ENCODE assay signal across 7 mouse cellular contexts in the genomic region with DNA sequence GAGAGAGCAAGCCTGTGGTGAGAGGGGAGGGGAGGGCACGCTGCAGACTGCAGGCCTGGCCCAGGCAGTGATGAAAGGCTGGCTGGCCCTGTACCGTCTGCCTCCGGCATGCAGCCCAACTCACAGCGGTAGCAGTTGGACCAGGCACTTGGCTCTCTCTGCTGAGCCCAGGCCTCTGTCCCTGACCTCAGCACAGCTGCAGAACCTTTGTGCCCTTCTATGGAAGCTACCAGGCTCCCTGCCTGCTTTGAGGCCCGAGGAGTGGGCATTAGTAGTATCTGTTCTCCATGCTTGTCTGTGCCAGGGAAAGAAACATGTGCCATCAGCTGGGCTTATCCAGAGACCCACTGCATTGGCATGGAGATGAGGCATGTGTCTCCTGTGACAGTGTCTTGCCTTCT.
DNase-seq lines count a peak whose midpoint lies in the region; ATAC-seq and TF ChIP-seq lines count a peak whose summit lies in the region.

No protein-coding gene starts in this region.

- no peak overlapping the region for H3K4me3 ChIP-seq in forebrain, postnatal 0 days (ENCODE audit: low read depth, low read length)
- no peak overlapping the region for H3K4me3 ChIP-seq in limb, embryonic 15.5 days
- no peak overlapping the region for H3K4me3 ChIP-seq in intestine, embryonic 16.5 days (ENCODE audit: low read length)

- 23% methylated on average over 5 of the region's 5 CpGs for WGBS in forebrain, postnatal 0 days
- 37% methylated on average over 5 of the region's 5 CpGs for WGBS in limb, embryonic 15.5 days
- 48% methylated on average over 5 of the region's 5 CpGs for WGBS in intestine, embryonic 16.5 days

- H3K27ac ChIP-seq in forebrain, postnatal 0 days (ENCODE audit: low read depth, low read length), result peak overlapping the region; percentile 50
- 0 out of 2 replicates have a peak overlapping the region, but pooled peaks have one; percentile 8 for H3K27ac ChIP-seq in limb, embryonic 15.5 days
- H3K27ac ChIP-seq in intestine, embryonic 16.5 days (ENCODE audit: low read length), result no peak overlapping the region

- no peak overlapping the region for H3K4me2 ChIP-seq in forebrain, postnatal 0 days (ENCODE audit: low read depth)
- H3K4me2 ChIP-seq in limb, embryonic 15.5 days, result no peak overlapping the region
- H3K4me2 ChIP-seq in intestine, embryonic 16.5 days (ENCODE audit: low read depth, low read length), result no peak overlapping the region

- intact Hi-C loops in heart, postnatal 25 days (cut with DNase I), result no loop called here

- H3K9me3 ChIP-seq in forebrain, postnatal 0 days (ENCODE audit: low read length), result no peaks in the 10 kb centered on the region
- H3K9me3 ChIP-seq in limb, embryonic 15.5 days, result no peaks in the 10 kb centered on the region
- H3K9me3 ChIP-seq in intestine, embryonic 16.5 days (ENCODE audit: control insufficient read depth, low read length), result no peaks in the 10 kb centered on the region

- no peaks in the 10 kb centered on the region for H3K36me3 ChIP-seq in forebrain, postnatal 0 days (ENCODE audit: insufficient read depth)
- H3K36me3 ChIP-seq in limb, embryonic 15.5 days, result no peaks in the 10 kb centered on the region
- H3K36me3 ChIP-seq in intestine, embryonic 16.5 days (ENCODE audit: control insufficient read depth, insufficient read depth, low read length), result no peaks in the 10 kb centered on the region

- TF ChIP-seq CTCF in forebrain, postnatal 0 days (IDR thresholded peaks at IDR 0.05; ENCODE audit: low read depth), result no peak

- no peak overlapping the region for H3K9ac ChIP-seq in forebrain, postnatal 0 days
- H3K9ac ChIP-seq in limb, embryonic 15.5 days, result no peak overlapping the region
- no peak overlapping the region for H3K9ac ChIP-seq in intestine, embryonic 16.5 days (ENCODE audit: low read depth, low read length)

- no peaks in the 10 kb centered on the region for H3K4me1 ChIP-seq in forebrain, postnatal 0 days (ENCODE audit: insufficient read depth)
- H3K4me1 ChIP-seq in limb, embryonic 15.5 days, result peaks cover 29% of the 10 kb centered on the region
- peaks cover 2% of the 10 kb centered on the region; the same call in 1 of the 2 replicates for H3K4me1 ChIP-seq in intestine, embryonic 16.5 days (ENCODE audit: control insufficient read depth, insufficient read depth, low read length)

- peak; percentile 62 for DNase-seq in adrenal gland, postnatal 10 days
- peak; percentile 62 for DNase-seq in forebrain, postnatal 0 days
- DNase-seq in heart, postnatal 25 days (ENCODE audit: low spot score), result peak; percentile 47

- H3K27me3 ChIP-seq in forebrain, postnatal 0 days (ENCODE audit: insufficient read depth, low read length), result no peaks in the 10 kb centered on the region
- no peaks in the 10 kb centered on the region for H3K27me3 ChIP-seq in limb, embryonic 15.5 days
- no peaks in the 10 kb centered on the region for H3K27me3 ChIP-seq in intestine, embryonic 16.5 days (replicated peaks; ENCODE audit: control insufficient read depth, insufficient read depth, low read length)

- peak; percentile 75 for ATAC-seq in cerebellum, adult (ENCODE audit: insufficient number of reproducible peaks, low FRiP score, low TSS enrichment)
- ATAC-seq in forebrain, postnatal 0 days, result peak; percentile 94
- ATAC-seq in limb, embryonic 15.5 days (ENCODE audit: insufficient number of reproducible peaks, low FRiP score, low TSS enrichment, low read depth), result no peak
- ATAC-seq in intestine, embryonic 16.5 days, result no peak
- ATAC-seq in granulocyte monocyte progenitor cell, adult 5-6 weeks (replicated peaks; ENCODE audit: poor library complexity, severe bottlenecking), result no peak

Comparison
In these comparisons a context has a peak if more than half of its experiments do, and no peak if none do; other contexts are left out.
1. ATAC-seq: peak in cerebellum, adult (single experiment) and forebrain, postnatal 0 days (single experiment); none in limb, embryonic 15.5 days (single experiment), intestine, embryonic 16.5 days (single experiment) and granulocyte monocyte progenitor cell, adult 5-6 weeks (single experiment).
2. Peak in every context shown above with its lines, with median percentiles within 50 percentile points of each other: DNase-seq.